Mouse (Mus musculus) liver (tissue): Measurements from ENCODE around the gene Cryba2.

Experiments used
- DNase-seq: peaks from one replicate; pipeline ENCODE4 v3.0.0-alpha.2; 2020; ENCODE audit warnings: mixed read lengths

Gene Cryba2

GRCm38 (mm10) chr1:74883441-74883840 is 9.5 kb downstream of the Cryba2 start:
- no peak for DNase-seq

DNA sequence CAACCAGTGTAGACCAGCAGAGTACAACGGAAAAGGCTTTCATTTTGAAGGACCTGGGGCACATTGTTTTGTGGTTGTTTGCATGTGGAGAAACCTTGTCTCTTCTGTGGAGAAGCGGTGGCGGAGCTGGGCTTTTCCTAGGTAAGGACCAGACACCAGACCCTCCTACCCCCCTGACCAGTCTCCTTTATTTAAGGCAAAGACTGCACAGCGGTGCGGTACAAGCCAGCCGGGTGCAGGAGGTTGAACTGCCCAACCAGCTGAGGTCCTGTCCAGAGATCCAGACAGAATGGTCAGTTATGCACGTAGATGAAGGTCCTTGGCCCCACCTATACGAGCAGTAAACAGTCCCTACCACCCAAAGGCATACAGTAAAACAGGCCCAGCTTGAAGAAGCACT is 10.1 kb downstream of the Cryba2 start:
- DNase-seq, result no peak

DNA sequence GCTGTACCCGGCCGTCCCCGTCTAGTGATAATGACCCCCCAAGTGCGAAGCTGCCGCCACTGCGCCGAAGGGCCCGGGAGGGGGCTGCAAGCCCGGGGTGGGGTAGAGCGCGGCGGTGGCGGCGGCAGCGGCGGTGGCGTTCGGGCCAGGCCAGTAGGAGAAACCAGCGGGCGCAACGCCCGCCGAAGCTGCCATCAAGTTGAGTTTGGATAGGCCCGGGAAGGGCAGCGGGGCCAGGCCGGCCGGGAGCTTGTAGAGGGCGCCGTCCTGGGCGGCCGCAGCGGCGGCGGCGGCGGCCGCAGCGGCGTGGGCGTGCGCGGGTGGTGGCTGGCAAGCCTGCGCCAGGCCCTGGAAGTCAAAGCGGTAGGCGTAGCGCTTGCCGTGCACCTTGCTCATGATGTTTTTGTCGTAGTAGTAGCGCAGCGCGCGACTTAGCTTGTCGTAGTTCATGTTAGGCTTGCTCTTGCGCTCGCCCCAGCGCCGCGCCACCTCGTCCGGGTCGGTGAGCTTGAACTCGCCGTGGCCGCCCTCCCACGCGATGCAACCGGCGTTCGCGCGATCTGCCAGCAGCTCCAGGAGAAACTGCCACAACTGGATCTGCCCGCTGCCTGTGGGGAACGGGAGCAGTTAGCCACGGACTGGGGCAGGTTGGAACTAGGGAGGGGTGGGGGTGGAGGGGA is 10.7 kb downstream of the Cryba2 start:
- DNase-seq, result no peak

GRCm38 (mm10) chr1:74880785-74881360 is 12.1 kb downstream of the Cryba2 start:
- peak; percentile 64 for DNase-seq

- DNase-seq, result no peak
Measured at GRCm38 (mm10) chr1:74877199-74877598, 15.7 kb downstream of the Cryba2 start.

DNA sequence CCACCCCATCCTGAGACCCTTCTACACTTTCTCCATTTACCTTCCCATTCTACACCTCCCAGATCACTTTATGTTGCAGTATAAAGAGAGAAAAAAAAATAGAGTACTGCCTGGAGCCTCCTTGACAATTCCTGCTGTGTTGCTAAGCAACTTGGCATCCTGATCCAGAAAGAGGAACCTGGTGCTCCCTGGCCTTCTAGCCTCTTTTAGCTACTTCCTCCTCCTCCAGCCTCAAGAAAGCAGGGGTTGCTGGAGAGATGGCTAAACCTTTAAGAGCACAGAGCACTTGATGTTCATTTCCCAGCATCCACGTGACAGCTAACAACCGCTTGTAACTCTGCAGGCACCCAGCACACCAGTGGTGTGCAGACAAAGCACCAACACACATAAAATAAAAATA is 20.7 kb downstream of the Cryba2 start:
- DNase-seq, result no peak

GRCm38 (mm10) chr1:74861783-74862182 is 31.2 kb downstream of the Cryba2 start:
- DNase-seq, result no peak

DNA sequence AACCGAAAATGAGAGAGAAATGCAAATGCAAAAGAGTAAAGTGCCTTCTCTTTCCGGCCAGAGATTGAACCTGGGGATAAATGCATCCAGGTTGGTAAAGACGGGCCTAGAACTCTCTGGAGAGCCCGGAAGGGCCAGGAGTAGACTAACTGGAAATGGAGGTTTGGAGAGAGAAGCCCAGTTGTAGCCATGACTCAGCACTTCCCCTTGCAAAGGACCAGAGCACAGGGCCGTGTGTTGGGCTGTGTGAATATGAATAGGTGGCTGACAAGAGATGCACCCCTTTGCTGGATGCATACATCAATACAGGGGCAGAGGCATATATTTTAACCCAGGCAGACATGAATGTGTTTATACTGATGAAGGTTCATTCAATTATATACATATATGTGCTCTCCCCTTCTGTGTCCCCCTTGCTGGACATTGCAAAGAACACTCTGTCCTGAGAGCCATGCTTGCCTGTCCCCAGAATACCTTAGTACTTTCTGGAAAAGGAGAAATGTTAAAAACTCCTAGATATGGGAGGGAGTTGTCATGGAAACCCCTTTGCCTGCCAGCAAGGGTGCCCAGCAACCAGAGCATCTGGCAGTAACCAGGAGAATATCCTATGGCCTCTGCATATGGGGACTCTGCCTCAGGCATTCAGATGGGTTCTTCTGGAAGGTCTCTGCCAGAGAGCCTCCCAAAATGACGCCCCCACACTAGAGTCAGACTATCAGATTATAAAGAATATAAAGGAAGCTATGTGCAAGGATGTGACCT is 33.5 kb downstream of the Cryba2 start:
- DNase-seq, result no peak

DNA sequence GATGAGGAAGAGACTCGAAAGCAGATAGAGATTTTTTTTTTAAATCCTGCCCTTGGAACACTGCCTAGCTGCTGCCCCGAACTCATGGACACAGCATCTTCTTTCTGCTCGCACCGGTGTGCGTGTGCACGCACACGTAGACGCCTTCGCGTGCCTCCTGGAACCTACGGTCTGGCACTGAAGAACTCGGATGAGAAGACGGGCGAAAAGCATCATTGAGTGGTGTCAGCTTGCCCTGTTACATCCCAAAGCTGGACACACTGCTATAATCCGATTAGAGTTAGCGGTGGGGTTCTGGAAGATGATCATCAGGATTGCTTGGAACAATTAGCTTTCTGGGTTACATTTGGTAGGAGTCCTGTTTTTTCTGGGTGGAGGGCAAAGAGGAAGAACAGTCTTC is 34.1 kb downstream of the Cryba2 start:
- DNase-seq, result no peak

DNA sequence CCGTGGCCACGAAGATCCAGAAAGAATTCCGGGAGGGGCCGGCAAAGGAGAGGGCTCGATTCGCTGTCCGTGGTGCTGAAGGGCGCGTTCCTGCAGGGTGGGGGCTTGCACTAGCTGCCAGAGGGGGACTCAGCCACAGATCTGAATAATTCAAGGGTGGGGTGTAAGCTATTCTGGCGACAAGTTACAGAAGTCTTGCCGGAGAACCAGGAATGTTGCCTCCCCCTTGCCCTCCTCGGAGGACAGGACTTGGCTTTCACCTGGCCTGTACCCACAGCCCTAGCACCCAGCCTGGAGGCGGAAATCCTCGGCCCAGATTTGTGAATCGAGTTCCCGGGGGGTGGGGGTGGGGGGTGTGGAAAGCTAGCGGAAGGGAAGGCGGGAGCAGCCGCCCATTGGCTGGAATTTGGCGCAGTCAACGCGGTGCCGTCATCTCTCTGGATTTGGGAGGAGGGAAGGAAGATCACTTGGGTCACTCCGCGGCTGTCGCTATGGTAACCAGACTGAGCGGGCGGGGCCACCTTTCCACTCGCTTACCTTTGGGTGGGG is 34.7 kb downstream of the Cryba2 start:
- DNase-seq, result peak; percentile 53

DNA sequence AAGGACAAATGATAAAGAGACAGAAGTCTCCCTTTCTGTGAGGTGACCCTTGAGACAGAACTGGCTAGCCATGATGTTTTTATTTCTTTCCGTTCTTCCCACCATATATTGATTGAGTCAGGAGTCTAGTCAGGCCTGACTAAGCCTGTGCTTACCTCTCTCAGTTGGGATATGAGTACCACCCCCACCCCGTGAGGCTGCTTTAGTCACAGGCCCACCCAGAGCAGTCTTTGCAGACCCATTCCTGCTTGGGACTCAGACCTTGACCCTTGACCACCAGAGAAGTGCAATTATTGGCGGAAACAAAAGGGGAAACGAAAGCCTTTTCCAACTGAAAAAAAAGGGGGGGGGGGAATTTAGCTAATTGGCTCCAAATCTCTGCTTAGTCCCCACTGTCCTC is 35.3 kb downstream of the Cryba2 start:
- no peak for DNase-seq

- no peak for DNase-seq
Measured at GRCm38 (mm10) chr1:74857201-74857600, 35.7 kb downstream of the Cryba2 start.

- no peak for DNase-seq
Measured at GRCm38 (mm10) chr1:74856791-74857190, 36.2 kb downstream of the Cryba2 start.

GRCm38 (mm10) chr1:74856439-74856720 is 36.6 kb downstream of the Cryba2 start:
- DNase-seq, result no peak

DNA sequence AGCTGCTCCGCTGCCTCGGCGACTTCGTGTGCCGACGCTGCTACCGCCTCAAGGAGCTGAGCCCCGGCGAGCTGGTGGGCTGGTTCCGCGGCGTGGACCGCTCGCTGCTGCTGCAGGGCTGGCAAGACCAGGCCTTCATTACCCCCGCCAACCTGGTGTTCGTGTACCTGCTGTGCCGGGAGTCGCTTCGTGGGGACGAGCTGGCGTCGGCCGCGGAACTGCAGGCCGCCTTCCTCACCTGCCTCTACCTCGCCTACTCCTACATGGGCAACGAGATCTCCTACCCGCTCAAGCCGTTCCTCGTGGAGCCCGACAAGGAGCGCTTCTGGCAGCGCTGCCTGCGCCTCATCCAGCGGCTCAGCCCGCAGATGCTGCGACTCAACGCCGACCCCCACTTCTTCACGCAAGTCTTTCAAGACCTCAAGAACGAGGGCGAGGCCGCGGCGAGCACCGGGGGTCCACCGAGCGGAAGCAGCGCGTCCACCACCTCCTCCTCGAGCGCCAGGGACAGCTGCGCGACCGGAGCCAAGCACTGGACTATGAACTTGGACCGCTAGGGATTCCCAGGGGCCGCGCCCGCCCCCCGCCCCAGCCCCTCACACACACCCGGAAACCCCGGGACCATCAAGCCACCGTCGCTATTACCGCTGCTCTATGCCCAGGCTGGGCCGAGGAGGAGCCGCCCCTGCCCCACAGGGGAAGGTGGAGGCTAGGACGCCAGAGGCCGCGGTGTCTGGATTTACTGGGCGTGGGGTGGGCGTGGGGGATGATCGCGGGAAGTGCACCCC is 37.1 kb downstream of the Cryba2 start:
- DNase-seq, result no peak

- DNase-seq, result no peak
Measured at GRCm38 (mm10) chr1:74855156-74855555, 37.8 kb downstream of the Cryba2 start.

DNA sequence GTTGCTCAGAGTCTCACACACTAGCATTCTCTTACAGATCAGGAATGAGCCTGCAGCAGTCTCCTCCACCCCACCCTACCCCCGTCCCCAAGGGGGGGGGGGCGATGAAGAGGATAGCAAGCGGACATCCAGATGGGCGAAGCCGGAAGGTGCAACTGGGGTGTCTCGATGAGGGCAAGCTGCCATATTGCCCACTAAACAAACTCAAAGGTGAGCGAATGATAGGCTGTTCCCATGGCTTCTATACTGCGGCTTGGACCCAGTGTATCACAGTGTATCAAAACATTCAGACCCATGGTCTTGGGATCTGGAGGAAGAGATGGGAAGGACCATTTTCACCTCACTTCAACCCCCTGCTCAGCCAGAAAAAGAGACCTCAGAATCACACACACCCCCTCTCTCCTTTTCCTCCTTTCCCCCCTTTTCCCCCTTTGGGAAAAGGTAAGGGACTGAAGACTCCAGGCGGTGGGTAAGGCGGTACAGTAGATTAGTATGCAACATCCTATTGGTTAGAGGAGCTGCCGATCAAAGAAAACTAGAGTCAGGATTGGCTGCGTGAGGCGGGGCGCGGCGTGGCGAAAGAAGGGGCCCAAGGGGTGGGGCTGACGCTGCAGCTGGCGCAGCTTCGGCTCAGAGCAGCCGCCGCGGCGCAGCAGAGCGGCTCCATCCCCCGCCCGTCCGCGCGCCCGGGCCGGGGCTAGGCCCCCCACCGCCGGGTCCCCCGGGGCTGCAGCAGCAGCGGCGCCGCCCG is 38.5 kb downstream of the Cryba2 start, which contains the start of gene Cdk5r2:
TSS of gene Cdk5r2 (plus strand) at position 629 of the 751 bp plus-strand sequence.
- peak; percentile 74 for DNase-seq

GRCm38 (mm10) chr1:74851001-74851775 is 41.8 kb downstream of the Cryba2 start:
- no peak for DNase-seq

DNA sequence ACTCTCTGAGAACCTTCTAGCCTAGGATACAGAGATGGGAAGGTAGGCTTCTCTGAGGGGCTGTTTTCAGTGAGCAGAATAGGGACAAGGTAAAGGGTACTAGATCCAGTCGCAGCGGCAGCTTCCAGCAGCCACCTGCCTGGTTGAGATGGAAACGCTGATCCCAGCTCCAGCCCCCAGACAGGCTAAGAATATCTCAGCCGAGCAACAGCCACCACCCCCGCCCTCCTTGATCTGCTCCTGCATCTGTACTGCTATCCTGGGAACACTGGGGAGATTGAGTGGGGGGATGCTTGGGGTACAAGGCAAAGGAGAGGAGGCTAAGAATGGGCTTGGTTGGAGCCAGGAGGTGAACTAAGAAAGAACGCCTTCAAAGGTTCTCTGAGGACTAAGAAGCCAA is 42.7 kb downstream of the Cryba2 start:
- DNase-seq, result no peak

- DNase-seq, result no peak
Measured at GRCm38 (mm10) chr1:74848946-74849345, 44.0 kb downstream of the Cryba2 start.

- DNase-seq, result no peak
Measured at GRCm38 (mm10) chr1:74846341-74846740, 46.6 kb downstream of the Cryba2 start.

DNA sequence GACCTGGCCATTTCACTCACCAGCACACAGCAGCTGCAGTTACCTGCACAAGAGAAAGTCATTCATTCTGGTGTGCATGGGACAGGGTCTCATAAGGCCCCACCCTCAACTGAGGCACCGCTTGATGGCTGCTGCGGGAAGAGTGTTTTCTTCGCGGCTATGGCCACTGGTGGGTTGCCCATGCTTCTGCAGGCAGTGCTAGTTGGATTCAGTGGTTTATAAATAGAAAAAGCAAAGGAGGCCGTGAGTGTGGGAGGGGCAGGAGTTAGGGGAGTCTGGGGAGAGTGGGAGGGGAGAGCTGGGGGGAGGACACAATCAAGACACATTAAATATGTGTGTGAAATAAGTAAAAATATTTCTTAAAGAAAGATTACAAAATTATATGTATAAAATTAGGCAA is 49.9 kb downstream of the Cryba2 start:
- no peak for DNase-seq
